Mouse (Mus musculus) limb, embryonic 10.5 days (tissue): Measurements from ENCODE around the gene Ndufaf2. TPM values are rescaled to one million over a fixed set of nuclear protein-coding genes. Genes with fewer than 3 reads are reported as not detected.

ENCODE experiments used
- DNase-seq: peaks from one replicate; pipeline ENCODE4 v3.0.0-alpha.2; 2017; ENCODE audit warnings: low spot score
- H3K27ac ChIP-seq: fragments of 300-500 bp; sonication (generic); 2 replicates; pipeline ENCODE4 v1.5.1; 2016; ENCODE audit warnings: mild to moderate bottlenecking
- H3K27me3 ChIP-seq: fragments of 300-500 bp; sonication (generic); 2 replicates; pipeline ENCODE4 v1.6.1; 2016; ENCODE audit warnings: low read depth, mild to moderate bottlenecking; ENCODE audit not compliant: poor library complexity, severe bottlenecking
- H3K36me3 ChIP-seq: fragments of 300-500 bp; sonication (generic); 2 replicates; pipeline ENCODE4 v1.6.1; 2016; ENCODE audit warnings: mild to moderate bottlenecking, moderate library complexity
- H3K4me1 ChIP-seq: fragments of 300-500 bp; sonication (generic); 2 replicates; pipeline ENCODE4 v1.6.1; 2016
- H3K4me3 ChIP-seq: fragments of 300-500 bp; sonication (generic); 2 replicates; pipeline ENCODE4 v1.5.1; 2016; ENCODE audit warnings: mild to moderate bottlenecking, moderate library complexity
- H3K9me3 ChIP-seq: fragments of 300-500 bp; sonication (generic); replicated peaks from 2 replicates; pipeline ENCODE4 v1.6.1; 2016; ENCODE audit warnings: mild to moderate bottlenecking
- WGBS: fragments of 180-500 bp; shearing (Covaris S2); methylation state at CpG from one replicate; pipeline ENCODE4 v1.1.7; 2016; 5-methylcytosine and 5-hydroxymethylcytosine counted together
- polyA plus RNA-seq: library from polyadenylated mRNA; unstranded; fragments of >200 nt; fragmentation: Nextera tagmentation; extraction: Ambion mirVana; gene quantifications from 2 replicates; pipeline ENCODE4 v1.2.1, GENCODE M21; 2016

Ndufaf2 gene
- polyA plus RNA-seq, 1 experiment from 2014 or later: 89.8 TPM

DNA sequence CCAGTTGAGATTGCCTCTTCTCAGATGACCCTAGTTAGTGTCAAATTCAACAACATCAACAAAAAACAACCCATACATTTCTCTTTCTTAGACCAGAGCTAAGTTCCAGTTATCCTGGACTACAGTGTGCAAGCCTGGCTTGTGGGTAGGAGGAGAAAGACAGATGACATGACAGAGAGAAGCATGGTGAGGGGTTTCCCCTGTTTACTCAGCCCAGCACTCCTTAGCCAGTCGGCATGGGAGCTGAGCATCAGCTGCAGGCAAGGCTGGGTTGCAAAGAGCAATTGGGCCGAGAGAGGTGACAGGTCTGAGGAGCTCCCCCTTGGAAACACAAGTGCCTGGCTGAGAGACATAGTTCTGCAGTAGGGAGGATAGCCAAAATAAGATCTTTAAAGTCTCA, 57.7 kb downstream of the Ndufaf2 start:
- H3K4me3 ChIP-seq: no peak overlapping the region
- 27% methylated on average over 2 of the region's 2 CpGs for WGBS
- no peaks in the 10 kb centered on the region for H3K9me3 ChIP-seq
- no peak overlapping the region for H3K27ac ChIP-seq
- no peaks in the 10 kb centered on the region for H3K27me3 ChIP-seq
- DNase-seq: no peak
- no peaks in the 10 kb centered on the region for H3K36me3 ChIP-seq
- peaks cover 5% of the 10 kb centered on the region; the same call in 1 of the 2 replicates for H3K4me1 ChIP-seq

DNA sequence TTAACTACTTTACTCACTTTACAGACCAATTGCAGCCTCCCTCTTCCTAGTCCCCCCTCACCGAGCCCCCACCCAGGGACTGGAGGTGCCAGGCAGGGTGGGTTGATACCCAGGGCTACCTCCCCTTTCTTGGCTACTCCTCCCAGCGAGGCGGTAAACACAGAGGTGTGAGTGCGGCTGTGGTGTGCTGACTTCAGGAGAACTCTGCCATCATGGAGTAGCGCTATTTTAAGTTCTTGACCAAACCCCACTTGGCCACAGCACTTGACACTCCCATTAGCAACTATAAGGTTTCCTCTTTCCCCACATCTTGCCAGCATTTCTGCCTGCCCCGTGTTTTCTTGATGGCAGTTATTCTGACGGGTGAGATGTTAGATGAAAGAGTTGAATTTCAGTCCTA, 62.0 kb downstream of the Ndufaf2 start:
- Histone ChIP-seq H3K36me3 (no peaks in the 10 kb centered on the region), H3K27me3 (no peaks in the 10 kb centered on the region), H3K4me3 (no peak overlapping the region), H3K9me3 (no peaks in the 10 kb centered on the region), H3K4me1 (peaks cover 5% of the 10 kb centered on the region; the same call in 1 of the 2 replicates), H3K27ac (no peak overlapping the region)
- 64% methylated on average over 7 of the region's 7 CpGs for WGBS
- no peak for DNase-seq

DNA sequence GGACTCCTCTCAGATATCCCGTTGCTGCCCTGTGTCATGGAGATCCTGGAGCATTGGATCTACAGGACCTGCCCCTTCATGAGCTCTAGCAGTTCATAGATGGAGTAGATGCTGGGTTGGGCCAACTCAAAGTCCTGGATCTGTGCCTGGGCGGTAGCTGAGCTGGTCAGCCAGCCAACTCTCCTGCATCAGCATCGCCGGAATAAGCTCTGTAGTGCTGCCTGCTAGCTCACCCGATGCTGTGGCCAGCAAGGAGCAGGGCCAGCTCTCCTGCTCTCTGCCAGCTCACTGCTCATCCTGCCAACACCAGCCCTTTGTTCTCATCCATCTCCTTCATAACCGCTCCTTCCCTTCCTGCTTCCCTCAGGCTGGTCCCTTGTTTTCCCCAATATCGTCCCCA, 62.8 kb downstream of the Ndufaf2 start:
- no peak overlapping the region for H3K27ac ChIP-seq
- peaks cover 3% of the 10 kb centered on the region; the same call in 1 of the 2 replicates for H3K4me1 ChIP-seq
- no peaks in the 10 kb centered on the region for H3K36me3 ChIP-seq
- WGBS: 94% methylated on average over 7 of the region's 7 CpGs
- H3K27me3 ChIP-seq: no peaks in the 10 kb centered on the region
- no peak for DNase-seq
- no peak overlapping the region for H3K4me3 ChIP-seq
- no peaks in the 10 kb centered on the region for H3K9me3 ChIP-seq

DNA sequence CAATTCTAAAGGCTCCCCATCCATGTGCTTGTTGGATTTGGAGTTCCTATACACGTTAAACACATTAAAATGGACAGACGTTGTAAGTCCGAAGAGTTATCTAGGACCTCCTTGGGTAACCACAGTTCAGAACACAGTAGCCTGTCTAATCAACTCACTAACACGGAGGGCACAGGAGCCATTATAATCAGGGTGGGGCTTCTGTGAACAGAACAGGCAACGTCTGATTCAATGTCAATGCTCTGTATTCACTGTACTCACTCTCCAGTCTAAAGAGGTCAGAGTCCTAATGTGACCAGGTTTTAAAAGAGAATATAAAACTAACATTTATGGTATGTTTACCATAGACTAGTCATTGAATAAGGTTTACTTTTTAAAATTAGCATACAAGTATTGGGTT, 63.7 kb downstream of the Ndufaf2 start:
- 94% methylated on average over 5 of the region's 5 CpGs for WGBS
- no peak overlapping the region for H3K4me3 ChIP-seq

DNA sequence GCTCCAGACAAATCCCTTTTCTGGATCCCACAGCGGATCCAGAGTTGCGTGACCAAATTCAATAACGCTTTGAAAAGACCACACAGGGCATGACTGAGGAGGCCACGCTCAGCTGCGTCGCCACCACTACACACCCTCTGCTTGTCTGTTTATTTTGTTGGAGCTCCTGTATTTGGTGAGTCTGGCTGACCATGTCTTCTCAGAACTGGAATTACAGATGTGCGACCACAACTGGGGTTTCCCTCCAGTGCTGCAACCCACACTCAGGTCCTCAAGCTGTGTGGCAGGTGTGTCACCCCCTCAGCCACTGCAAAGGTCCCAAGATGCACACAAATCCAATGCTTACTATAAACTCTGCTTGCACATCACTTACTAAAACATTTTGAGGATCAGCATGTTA, 66.1 kb downstream of the Ndufaf2 start:
- Histone ChIP-seq H3K4me1 (peaks cover 3% of the 10 kb centered on the region; the same call in 1 of the 2 replicates), H3K9me3 (no peaks in the 10 kb centered on the region), H3K4me3 (no peak overlapping the region), H3K27me3 (no peaks in the 10 kb centered on the region), H3K27ac (no peak overlapping the region), H3K36me3 (0 out of 2 replicates have a peak, but pooled peaks cover 3% of the 10 kb centered on the region)
- DNase-seq: no peak
- 95% methylated on average over 7 of the region's 7 CpGs for WGBS

More for the DNA sequence above, 63.7 kb downstream of the Ndufaf2 start:
- Histone ChIP-seq H3K27me3 (no peaks in the 10 kb centered on the region), H3K36me3 (no peaks in the 10 kb centered on the region), H3K4me1 (peaks cover 3% of the 10 kb centered on the region; the same call in 1 of the 2 replicates), H3K9me3 (no peaks in the 10 kb centered on the region), H3K27ac (no peak overlapping the region)
- DNase-seq: no peak

DNA sequence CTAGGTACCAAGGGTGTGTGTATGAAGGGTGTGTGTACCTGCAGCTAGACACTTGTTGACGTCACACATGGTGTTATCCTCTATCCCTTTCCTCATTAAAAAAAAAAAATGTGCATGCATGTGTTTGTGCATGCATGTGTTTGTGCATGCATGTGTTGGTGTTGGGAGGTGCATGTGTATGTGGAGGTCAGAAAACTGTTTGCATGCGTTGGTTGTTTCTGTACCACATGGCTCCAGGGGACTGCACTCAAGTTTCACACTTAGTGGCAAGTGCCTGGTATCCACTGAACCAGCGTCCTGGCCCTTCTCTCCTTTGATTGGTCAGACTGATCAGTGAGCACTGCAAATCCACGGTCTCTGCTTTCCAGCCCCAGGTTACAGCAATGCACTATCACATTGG, 71.7 kb downstream of the Ndufaf2 start:
- DNase-seq: no peak
- Histone ChIP-seq H3K4me3 (no peak overlapping the region), H3K27me3 (no peaks in the 10 kb centered on the region), H3K36me3 (0 out of 2 replicates have a peak, but pooled peaks cover 3% of the 10 kb centered on the region), H3K4me1 (no peaks in the 10 kb centered on the region), H3K27ac (no peak overlapping the region), H3K9me3 (no peaks in the 10 kb centered on the region)
- WGBS: 77% methylated on average over 4 of the region's 4 CpGs

DNA sequence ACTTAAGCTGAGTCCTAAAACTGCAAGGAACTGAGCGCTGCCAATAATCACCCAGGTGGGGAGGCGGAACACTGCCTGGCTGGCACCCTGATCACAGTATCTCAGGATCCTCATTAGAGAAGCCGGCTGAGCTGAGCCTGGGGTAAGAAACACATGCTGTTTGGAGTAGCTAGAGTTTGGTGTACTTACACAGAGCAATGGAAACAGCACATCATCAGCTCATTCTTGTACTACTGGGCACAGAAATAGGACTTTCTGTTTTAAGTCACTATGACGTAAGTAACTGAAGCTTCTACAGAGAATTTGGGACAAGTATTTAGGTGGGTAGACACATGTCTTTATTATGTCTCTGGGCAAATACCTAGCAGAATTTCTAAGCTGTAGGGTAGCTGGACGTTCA, 72.4 kb downstream of the Ndufaf2 start:
- Histone ChIP-seq H3K9me3 (no peaks in the 10 kb centered on the region), H3K4me1 (no peaks in the 10 kb centered on the region), H3K36me3 (0 out of 2 replicates have a peak, but pooled peaks cover 3% of the 10 kb centered on the region), H3K4me3 (no peak overlapping the region), H3K27ac (no peak overlapping the region), H3K27me3 (no peaks in the 10 kb centered on the region)
- DNase-seq: no peak
- 84% methylated on average over 5 of the region's 5 CpGs for WGBS

DNA sequence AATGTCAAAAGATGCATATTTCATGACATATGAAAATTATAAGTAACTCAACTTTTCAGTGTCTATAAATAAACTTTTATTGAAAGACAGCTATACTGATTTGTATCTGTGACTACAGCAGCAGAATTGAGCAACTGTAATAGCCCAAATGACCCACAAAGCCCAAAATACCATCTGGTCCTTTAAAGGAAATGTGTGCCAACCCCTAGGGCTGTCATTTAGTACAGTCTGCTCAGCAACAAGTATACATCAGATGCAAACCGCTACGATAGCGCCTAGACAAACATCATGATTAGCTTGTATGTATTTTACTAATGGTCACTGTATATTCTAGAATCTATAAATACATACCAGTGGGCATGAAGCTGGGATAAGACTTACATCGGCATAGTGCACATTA, 74.3 kb downstream of the Ndufaf2 start:
- 0 out of 2 replicates have a peak, but pooled peaks cover 3% of the 10 kb centered on the region for H3K36me3 ChIP-seq
- no peak for DNase-seq
- H3K9me3 ChIP-seq: no peaks in the 10 kb centered on the region
- H3K27me3 ChIP-seq: no peaks in the 10 kb centered on the region
- H3K4me3 ChIP-seq: no peak overlapping the region
- WGBS: 93% methylated on average over 4 of the region's 4 CpGs
- H3K27ac ChIP-seq: no peak overlapping the region
- no peaks in the 10 kb centered on the region for H3K4me1 ChIP-seq

DNA sequence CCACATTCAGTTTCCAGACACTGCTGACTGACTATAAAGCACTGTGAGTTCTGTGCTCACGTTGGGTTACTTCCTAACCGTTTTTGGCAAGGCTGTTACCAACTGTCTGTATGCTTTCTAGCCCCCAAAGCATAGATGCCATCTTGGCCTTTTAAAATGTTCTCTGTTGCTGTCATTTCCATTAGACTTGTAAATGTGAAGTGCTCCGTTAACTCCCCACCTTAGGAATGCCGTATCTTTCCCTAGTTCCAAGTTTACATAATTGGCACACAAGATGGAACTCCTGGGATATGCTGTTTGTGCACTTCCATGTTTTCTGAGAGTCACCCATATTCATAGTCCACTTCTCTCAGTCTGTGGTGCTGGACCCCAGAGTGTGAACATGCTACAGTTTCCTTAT, 80.5 kb downstream of the Ndufaf2 start:
- no peak overlapping the region for H3K27ac ChIP-seq
- H3K9me3 ChIP-seq: no peaks in the 10 kb centered on the region
- 91% methylated on average over 4 of the region's 4 CpGs for WGBS
- H3K27me3 ChIP-seq: no peaks in the 10 kb centered on the region
- DNase-seq: no peak
- H3K4me3 ChIP-seq: no peak overlapping the region
- H3K36me3 ChIP-seq: no peaks in the 10 kb centered on the region
- no peaks in the 10 kb centered on the region for H3K4me1 ChIP-seq

DNA sequence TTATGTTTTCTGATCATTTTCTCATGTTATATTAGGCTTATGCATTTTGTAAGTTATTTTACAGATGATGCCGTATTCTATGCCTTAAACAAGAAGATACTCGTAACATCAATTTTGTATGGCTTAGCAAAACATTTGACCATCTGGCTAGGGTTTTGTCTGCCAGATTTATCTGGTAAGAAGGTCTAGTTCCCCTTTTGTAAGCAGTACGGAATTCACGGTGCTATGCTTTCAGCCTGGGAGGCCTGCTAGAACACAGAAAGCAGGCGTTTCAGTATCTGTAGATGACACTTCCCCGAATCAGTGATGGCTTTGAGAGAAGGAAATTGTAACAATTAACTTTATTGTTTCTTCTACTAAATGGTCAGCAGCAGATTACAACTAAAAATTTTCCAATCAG, 80.9 kb downstream of the Ndufaf2 start:
- no peaks in the 10 kb centered on the region for H3K4me1 ChIP-seq
- no peak overlapping the region for H3K27ac ChIP-seq
- no peaks in the 10 kb centered on the region for H3K9me3 ChIP-seq
- WGBS: 93% methylated on average over 6 of the region's 6 CpGs
- no peaks in the 10 kb centered on the region for H3K36me3 ChIP-seq
- H3K27me3 ChIP-seq: no peaks in the 10 kb centered on the region
- DNase-seq: no peak
- H3K4me3 ChIP-seq: no peak overlapping the region

DNA sequence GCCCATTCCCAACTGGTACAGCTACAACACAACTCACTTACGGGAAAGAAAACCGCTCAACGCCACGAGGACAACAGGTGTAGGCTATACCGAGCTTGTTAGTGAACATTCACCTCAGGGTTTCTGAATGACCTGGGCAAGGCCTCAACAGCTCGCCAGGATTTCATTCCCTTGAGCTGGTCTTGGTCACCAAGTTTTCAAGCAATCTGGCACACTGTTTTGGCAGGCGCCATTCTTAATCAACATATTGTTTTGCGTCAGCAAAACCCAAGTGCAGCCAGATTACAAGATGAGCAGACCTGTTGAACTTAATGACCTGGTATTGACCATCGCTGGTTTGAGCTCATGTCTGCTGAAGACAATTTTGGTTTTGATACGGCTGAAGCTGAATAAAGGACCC, 88.3 kb downstream of the Ndufaf2 start:
- no peaks in the 10 kb centered on the region for H3K9me3 ChIP-seq
- no peak for DNase-seq
- H3K36me3 ChIP-seq: no peaks in the 10 kb centered on the region
- no peak overlapping the region for H3K27ac ChIP-seq
- no peak overlapping the region for H3K4me3 ChIP-seq
- H3K27me3 ChIP-seq: no peaks in the 10 kb centered on the region
- 95% methylated on average over 10 of the region's 10 CpGs for WGBS
- H3K4me1 ChIP-seq: no peaks in the 10 kb centered on the region

DNA sequence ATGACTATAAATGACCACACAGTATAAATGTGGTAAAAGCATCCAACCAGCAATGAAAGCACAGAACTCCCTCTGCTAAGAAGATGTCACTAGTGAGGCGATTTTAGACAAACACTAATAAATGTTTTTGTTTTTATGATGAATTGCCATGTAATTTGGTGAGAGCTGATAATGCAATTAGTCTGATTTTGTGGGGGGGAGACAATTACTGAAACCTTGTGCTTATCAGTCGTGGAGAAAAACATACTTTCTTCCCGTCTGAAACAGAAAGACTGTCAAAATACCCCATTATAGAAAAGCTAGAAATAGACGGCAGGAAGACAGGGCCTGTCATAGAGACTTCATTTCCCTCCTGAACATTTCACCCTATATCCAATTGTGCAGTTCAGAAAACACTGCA, 89.3 kb downstream of the Ndufaf2 start:
- no peak overlapping the region for H3K27ac ChIP-seq
- no peak for DNase-seq
- H3K27me3 ChIP-seq: no peaks in the 10 kb centered on the region
- whole genome bisulfite sequencing: 81% methylated on average over 4 of the region's 4 CpGs
- H3K4me1 ChIP-seq: no peaks in the 10 kb centered on the region
- H3K9me3 ChIP-seq: no peaks in the 10 kb centered on the region
- H3K4me3 ChIP-seq: no peak overlapping the region
- no peaks in the 10 kb centered on the region for H3K36me3 ChIP-seq

DNA sequence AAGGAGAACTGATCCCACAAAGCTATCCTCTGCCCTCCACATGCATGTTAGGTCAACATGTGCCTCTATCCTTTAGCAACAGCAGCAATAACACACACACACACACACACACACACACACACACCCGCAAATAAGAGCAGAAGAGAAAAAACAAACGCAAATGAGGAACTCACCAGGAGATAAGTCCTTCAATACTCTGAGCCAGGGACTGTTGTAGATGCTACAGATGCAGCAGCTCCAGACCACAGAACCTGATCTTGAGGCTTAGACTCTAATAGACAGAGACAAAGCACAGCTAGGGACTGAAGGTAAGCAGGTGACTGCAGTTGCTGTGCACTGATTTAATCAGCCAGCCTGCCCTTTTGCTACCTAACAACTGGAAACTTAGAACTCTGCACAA, 92.4 kb downstream of the Ndufaf2 start:
- Histone ChIP-seq H3K4me3 (no peak overlapping the region), H3K4me1 (no peaks in the 10 kb centered on the region), H3K27ac (no peak overlapping the region), H3K27me3 (no peaks in the 10 kb centered on the region), H3K36me3 (no peaks in the 10 kb centered on the region), H3K9me3 (no peaks in the 10 kb centered on the region)
- 80% methylated on average over 2 of the region's 2 CpGs for WGBS
- DNase-seq: no peak

DNA sequence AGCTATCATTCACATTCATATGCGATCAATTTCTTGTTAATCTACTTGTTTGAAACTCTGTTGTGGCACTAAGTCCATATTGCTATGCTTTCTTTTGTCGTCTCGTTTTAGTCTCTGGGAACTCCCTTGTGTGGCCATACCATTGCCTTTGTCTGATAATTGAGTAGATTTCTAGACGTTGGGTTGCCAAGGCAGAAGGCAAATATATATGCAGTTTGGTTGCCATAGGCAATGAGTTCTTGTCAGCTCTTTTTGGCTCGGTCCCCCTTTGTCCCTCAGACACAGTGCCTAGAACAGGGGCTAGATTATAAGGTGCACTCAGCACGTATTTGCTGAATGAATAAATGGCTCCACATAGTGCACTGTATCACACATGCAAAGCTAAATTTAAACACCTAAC, 94.1 kb downstream of the Ndufaf2 start:
- 93% methylated on average over 6 of the region's 6 CpGs for WGBS
- Histone ChIP-seq H3K9me3 (no peaks in the 10 kb centered on the region), H3K4me3 (no peak overlapping the region), H3K4me1 (no peaks in the 10 kb centered on the region; the same call in 1 of the 2 replicates), H3K27ac (no peak overlapping the region), H3K36me3 (no peaks in the 10 kb centered on the region), H3K27me3 (no peaks in the 10 kb centered on the region)
- DNase-seq: no peak
